Mouse (Mus musculus) olfactory bulb, adult 2 months (tissue): ENCODE results near the gene Hoxc6.

Experiments used
- CTCF ChIP-seq: fragments of 200-500 bp; IDR thresholded peaks from 2 replicates; pipeline ENCODE4 v1.5.1; 2012; ENCODE audit warnings: low read depth, mild to moderate bottlenecking, low read length, moderate library complexity; ENCODE audit not compliant: insufficient read depth
- POLR2A ChIP-seq: fragments of 200-500 bp; IDR thresholded peaks from 2 replicates; pipeline ENCODE4 v1.6.1; 2012; ENCODE audit warnings: mild to moderate bottlenecking, low read depth, low read length, moderate library complexity; ENCODE audit not compliant: insufficient read depth

- TF ChIP-seq CTCF, result no peak
- no peak for TF ChIP-seq POLR2A
These were observed 34.9 kb downstream of the Hoxc6 start for GRCm38 (mm10) chr15:103032646-103033575.
